Mouse (Mus musculus): ENCODE measurements around the gene Atg4d. TPM values are rescaled to one million over a fixed set of nuclear protein-coding genes. Genes with fewer than 3 reads are reported as not detected.
"Not testable (repeated sequence)": the region's sequence is repeated elsewhere in the genome, so short reads cannot be mapped to it uniquely, and the experiment has no call there.

Atg4d gene
- total RNA-seq, 4 experiments from 2014 or later = 37.3 to 45.0 (median 38.1) TPM

DNA sequence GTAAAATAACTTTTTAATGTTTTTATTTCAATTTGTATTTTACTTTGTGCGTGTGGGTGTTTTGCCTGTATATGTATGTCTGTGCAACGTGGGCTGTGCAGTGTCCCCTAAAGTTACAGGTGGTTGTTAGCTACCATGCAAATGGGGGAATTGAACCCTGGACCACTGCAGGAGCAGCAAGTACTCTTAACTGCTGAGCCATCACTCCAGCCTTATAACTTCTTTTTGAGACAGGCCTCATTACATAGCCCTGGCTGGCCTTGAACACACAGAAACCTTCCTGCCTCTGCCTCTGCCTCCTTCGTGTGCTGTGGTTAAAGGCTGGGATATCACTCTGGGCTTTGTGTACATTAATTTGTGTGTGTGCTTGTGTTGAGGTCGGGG lies 25.6 kb upstream of the Atg4d start:
- no peak for DNase-seq (ENCODE audit: low spot score in 2 of 2)

GRCm38 (mm10) chr9:21241343-21241742 lies 23.8 kb upstream of the Atg4d start:
- DNase-seq (ENCODE audit: low spot score in 2 of 2) = peak in 1 of 2 experiments; percentile 83

DNA sequence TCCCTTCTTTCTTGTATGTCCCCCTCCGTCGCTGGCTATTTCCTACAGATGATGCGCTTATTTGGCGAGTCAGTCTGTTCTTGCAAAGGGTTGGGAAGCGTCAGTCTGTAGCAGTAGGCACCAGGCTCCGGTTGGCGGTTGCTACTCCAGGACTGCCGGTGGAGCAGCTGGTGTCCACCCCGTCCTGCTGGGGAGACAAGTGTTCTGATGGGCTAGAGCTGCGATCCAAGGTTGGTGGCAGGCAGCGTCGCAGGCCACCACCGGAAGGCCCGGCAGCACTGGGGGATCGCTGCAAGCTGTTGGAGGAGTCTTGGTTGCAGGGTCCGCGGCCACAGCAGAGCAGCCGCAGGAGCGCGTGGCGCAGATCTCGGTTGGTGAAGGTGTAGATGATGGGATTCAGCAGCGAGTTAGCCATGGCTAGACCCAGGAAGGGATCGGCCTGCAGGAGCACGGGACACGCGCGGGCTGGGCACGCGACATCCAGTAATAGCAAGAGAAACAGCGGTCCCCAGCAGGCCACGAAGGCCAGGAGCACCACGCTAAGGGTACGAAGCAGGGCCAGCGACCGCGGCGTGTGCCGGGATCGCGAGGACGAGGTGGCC lies 21.2 kb upstream of the Atg4d start:
- peak in 1 of 2 experiments; percentile 39 for DNase-seq (ENCODE audit: low spot score in 2 of 2)

- DNase-seq (ENCODE audit: low spot score in 2 of 2) = peak in 1 of 2 experiments; percentile 38
Observed at GRCm38 (mm10) chr9:21244428-21245112, 20.5 kb upstream of the Atg4d start.

- DNase-seq (ENCODE audit: low spot score in 2 of 2) = no peak
Observed at GRCm38 (mm10) chr9:21245113-21245487, 20.0 kb upstream of the Atg4d start.

DNA sequence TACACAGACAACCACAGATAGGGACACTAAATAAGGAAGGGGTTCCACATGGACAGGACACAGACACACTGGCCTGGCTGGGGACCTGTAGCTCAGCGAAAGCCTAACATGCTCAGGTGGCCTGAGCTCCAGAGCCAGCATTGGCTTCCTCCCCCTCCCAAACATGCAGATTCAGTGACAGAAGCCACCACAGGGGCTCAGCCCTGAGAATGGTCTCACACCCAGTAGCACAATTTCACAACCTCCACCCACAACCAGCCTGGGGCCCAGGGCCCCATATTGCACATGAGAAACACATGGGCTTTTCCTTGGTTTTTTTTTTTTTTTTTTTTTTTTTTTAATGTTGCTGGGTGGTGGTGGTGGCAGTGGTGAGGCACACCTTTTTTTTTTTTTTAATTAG lies 18.8 kb upstream of the Atg4d start:
- DNase-seq (ENCODE audit: low spot score in 2 of 2) = no peak

DNA sequence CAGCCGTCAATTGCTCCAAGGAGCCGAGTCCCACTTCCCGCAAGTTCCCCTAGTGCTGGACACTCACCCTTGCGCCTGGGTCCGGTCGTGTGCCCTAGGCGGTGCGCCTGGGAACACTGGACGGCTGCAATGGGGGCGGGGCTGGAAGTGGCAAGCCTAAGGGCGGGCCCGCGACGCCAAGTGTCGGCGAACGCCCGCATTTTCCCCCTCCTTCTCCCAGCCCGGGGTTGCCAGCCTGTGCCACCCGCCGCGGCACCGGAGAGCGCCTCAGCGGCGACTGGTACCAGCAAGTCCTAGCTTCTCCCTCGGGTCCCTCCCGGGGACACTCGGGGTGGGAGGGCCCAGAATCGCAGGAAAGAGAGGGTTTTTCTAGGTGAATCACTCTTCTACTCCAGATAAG lies 16.8 kb upstream of the Atg4d start, which contains the start of gene S1pr5:
S1pr5 (minus strand) TSS at position 118 of the 400 bp plus-strand sequence.
- peak in 1 of 2 experiments; percentile 55 for DNase-seq (ENCODE audit: low spot score in 2 of 2)

DNA sequence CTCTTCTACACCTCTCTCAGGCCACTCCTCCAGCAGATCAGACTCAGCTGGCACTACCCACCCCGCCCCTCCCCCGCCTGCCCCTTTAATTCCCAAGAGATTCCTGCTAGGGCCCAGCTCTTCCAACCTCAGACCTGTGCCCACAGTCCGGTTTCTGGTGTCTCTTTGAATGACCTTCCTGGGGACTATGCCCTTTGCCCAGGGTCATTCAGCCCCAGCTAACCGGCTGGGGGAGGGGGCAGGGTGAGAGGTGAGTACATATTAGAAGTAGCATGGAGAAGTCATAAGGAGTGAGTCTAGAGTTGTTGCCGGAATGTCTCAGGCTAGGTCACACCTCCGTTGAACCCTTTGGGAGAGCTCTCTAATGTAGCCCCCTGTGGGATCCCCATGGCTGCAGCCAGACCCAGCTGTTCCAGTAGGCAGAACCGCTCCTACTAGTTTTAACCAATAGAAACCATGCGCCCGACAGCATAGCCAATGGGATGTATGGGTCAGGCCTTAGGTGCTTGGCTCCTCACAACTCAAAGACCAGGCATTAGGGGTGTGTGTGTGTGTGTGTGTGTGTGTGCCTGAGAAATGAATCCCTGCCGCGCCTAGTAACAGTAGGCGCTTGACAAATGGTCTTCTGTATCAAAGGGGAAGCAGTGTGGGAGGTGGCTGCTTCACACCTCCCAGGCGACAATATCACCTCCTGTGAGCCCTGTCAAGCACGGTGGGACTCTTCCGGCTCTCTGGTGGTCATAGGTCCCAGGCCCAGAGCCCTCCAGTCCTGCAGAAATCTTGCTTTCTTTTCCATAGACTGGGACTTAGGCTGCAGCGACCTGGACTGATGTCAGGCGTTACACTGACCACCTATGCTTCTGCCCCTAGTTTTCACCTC lies 15.2 kb upstream of the Atg4d start:
- no peak for DNase-seq (ENCODE audit: low spot score in 2 of 2)

GRCm38 (mm10) chr9:21250509-21250908 lies 14.6 kb upstream of the Atg4d start:
- no peak for DNase-seq (ENCODE audit: low spot score in 2 of 2)

GRCm38 (mm10) chr9:21251116-21251735 lies 13.9 kb upstream of the Atg4d start:
- DNase-seq (ENCODE audit: low spot score in 2 of 2) = no peak

- DNase-seq (ENCODE audit: low spot score in 2 of 2) = no peak
Observed at GRCm38 (mm10) chr9:21254690-21255089, 10.4 kb upstream of the Atg4d start.

GRCm38 (mm10) chr9:21256349-21256748 lies 8.7 kb upstream of the Atg4d start:
- not testable (repeated sequence) for DNase-seq (ENCODE audit: low spot score in 2 of 2)

DNA sequence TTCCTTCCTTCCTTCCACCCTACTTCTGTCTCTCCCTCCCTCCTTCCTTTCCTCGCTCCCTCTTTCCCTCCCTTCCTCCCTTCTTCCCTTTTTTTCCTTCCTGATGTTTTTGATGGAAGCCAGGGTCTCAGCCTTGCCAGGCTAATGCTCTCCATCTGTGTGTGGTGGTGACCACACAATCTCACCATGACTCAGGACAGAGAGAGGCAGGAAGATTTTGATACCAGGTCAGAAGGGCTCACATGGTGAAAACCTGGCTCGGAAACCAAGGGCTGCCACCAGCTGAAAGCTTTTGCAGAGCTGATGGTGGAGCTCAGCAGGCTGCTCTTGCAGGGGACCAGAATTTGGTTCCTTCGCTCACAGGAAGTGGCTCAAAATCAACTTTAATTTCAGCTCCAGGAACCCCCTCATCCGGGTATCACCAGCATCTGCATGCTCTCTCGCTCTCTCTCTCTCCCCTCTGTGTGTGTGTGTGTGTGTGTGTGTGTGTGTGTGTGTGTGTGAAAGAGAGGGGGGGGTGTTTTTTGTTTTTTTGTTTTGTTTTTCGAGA lies 4.5 kb upstream of the Atg4d start:
- no peak for DNase-seq (ENCODE audit: low spot score in 2 of 2)

DNA sequence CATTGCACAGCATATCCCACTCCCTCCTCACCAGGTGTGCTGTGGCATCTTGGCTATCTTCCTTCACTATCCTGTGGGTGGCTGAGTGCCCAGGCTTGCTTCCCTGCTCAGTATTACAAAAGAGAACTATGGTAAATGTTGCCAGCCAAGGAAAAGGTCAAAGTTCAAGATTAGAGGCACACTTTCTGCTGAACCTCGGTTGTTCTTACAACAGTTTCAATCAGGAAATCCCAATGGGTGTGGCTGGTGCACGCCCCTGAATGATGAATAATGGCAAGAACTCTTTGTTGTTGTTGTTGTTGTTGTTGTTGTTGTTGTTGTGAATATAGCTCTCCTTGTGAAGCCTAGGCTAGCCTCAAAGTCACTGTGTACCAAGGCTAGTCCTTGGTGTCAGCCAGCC lies 3.3 kb upstream of the Atg4d start:
- DNase-seq (ENCODE audit: low spot score in 2 of 2) = no peak

- DNase-seq (ENCODE audit: low spot score in 2 of 2) = no peak
Observed at GRCm38 (mm10) chr9:21264272-21264999, 657 bp upstream of the Atg4d start.

DNA sequence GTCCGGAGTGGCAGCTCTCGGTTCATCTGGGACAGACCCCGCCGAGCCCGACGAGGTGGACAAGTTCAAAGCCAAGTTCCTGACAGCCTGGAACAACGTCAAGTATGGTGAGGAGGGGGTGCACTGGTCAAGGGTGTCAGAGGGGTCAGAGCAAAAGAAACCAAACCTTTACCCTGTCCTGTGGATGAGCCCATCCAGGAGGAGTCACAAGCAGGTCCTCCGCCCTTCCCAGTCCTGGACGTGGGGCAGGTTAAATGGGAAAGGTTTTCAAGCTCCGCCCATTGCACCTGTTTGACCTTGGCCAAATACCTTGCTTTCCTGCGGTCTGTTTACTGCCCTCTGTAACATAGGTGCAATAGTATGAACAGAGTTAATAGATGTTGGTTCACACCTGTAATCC lies 518 bp downstream of the Atg4d start:
- DNase-seq (ENCODE audit: low spot score in 2 of 2) = no peak

- no peak for DNase-seq (ENCODE audit: low spot score in 2 of 2)
Observed at GRCm38 (mm10) chr9:21266889-21267288, 1.8 kb downstream of the Atg4d start.

- no peak for DNase-seq (ENCODE audit: low spot score in 2 of 2)
Observed at GRCm38 (mm10) chr9:21268305-21268704, 3.2 kb downstream of the Atg4d start.

DNA sequence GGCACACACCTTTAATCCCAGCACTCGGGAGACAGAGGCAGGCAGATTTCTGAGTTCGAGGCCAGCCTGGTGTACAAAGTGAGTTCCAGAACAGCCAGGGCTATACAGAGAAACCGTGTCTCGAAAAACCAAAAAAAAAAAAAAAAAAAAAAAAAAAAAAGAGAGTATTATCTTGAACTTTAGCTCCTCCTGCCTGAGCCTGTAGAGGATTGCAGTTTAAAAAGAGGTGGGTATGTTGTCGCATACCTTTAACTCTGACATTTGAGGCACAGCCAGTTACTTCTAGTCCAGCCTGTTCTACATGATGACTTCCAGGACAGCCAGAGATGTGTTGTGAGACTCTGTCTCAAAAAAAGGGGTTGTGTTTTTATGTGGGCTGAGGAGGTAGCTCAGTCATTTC lies 4.5 kb downstream of the Atg4d start:
- not testable (repeated sequence) for DNase-seq (ENCODE audit: low spot score in 2 of 2)

- no peak for DNase-seq (ENCODE audit: low spot score in 2 of 2)
Observed at GRCm38 (mm10) chr9:21272391-21272790, 7.3 kb downstream of the Atg4d start.

- DNase-seq (ENCODE audit: low spot score in 2 of 2) = no peak
Observed at GRCm38 (mm10) chr9:21273094-21273493, 8.0 kb downstream of the Atg4d start.

Data from layer of hippocampus, adult 8-10 months (tissue).